Comparison of ENCODE assay signal across 14 mouse cellular contexts in genomic region chr9:52243032-52243431, GRCm38 (mm10).
"Had no signal": no experiment of that assay in that cellular context is flagged by ENCODE, and none has a peak within 500 bp of the region (broad histone marks: within the 10 kb centered on the region; RNA-seq: fewer than 3 reads in every experiment).

No protein-coding gene starts in this region.

- H3K4me1 ChIP-seq: limb, embryonic 10.5 days; limb, embryonic 13.5 days; liver, embryonic 15.5 days; lung, embryonic 15.5 days had no signal

- DNase-seq: kidney, adult 8-10 months; kidney, postnatal 14 days; kidney, postnatal 4 days; liver; lung, adult 18-20 months; lung, postnatal 10 days; lung, postnatal 36 days; thymus, adult 18-20 months; thymus, postnatal 14 days had no signal

- H3K36me3 ChIP-seq: limb, embryonic 10.5 days; limb, embryonic 13.5 days; liver, embryonic 12.5 days; liver, embryonic 15.5 days; lung, embryonic 15.5 days had no signal

- H3K27me3 ChIP-seq: limb, embryonic 13.5 days; liver, embryonic 12.5 days; liver, embryonic 15.5 days had no signal

- H3K9me3 ChIP-seq: limb, embryonic 10.5 days; limb, embryonic 13.5 days; liver, embryonic 12.5 days; liver, embryonic 15.5 days; lung, embryonic 15.5 days had no signal

- H3K4me3 ChIP-seq: limb, embryonic 10.5 days; limb, embryonic 13.5 days; liver, embryonic 12.5 days; liver, embryonic 15.5 days; lung, embryonic 15.5 days had no signal

- ATAC-seq: liver, embryonic 12.5 days had no signal

- H3K27ac ChIP-seq: limb, embryonic 10.5 days; limb, embryonic 13.5 days; liver, embryonic 12.5 days; liver, embryonic 15.5 days; lung, embryonic 15.5 days had no signal
